Mouse (Mus musculus) lung, postnatal 0 days (tissue): Measurements from ENCODE around the gene Cyp1a1. TPM values are rescaled to one million over a fixed set of nuclear protein-coding genes. Genes with fewer than 3 reads are reported as not detected.
"Not testable (repeated sequence)": the region's sequence is repeated elsewhere in the genome, so short reads cannot be mapped to it uniquely, and the experiment has no call there.

Experiments
- ATAC-seq: fragments of 200-750 bp; cut with Nextera tagmentation; 2 replicates; pipeline ENCODE4 v1.8.0; 2017; ENCODE audit warnings: moderate library complexity
- DNase-seq: peaks from one replicate; pipeline ENCODE4 v3.0.0-alpha.2; 2016; ENCODE audit warnings: low spot score
- H3K27ac ChIP-seq: fragments of 300-500 bp; sonication (generic); 2 replicates; pipeline ENCODE4 v1.5.1; 2014; ENCODE audit warnings: antibody characterized with exemption, mild to moderate bottlenecking, low read length, mixed read lengths
- H3K27me3 ChIP-seq: fragments of 300-500 bp; sonication (generic); replicated peaks from 2 replicates; pipeline ENCODE4 v1.6.1; 2014; ENCODE audit warnings: low read length, mixed read lengths; ENCODE audit not compliant: insufficient read depth
- H3K36me3 ChIP-seq: fragments of 300-500 bp; sonication (generic); 2 replicates; pipeline ENCODE4 v1.6.1; 2014; ENCODE audit warnings: low read length, mixed read lengths; ENCODE audit not compliant: insufficient read depth
- H3K4me1 ChIP-seq: fragments of 300-500 bp; sonication (generic); 2 replicates; pipeline ENCODE4 v1.6.1; 2014; ENCODE audit warnings: antibody characterized with exemption, low read depth, low read length, mixed read lengths; ENCODE audit not compliant: insufficient read depth
- H3K4me2 ChIP-seq: fragments of 300-500 bp; sonication (generic); replicated peaks from 2 replicates; pipeline ENCODE4 v1.6.1; 2014; ENCODE audit warnings: low read depth, mild to moderate bottlenecking, low read length, moderate library complexity, mixed read lengths
- H3K4me3 ChIP-seq: fragments of 300-500 bp; sonication (generic); 2 replicates; pipeline ENCODE4 v1.5.1; 2014; ENCODE audit warnings: low read depth, low read length
- H3K9ac ChIP-seq: fragments of 300-500 bp; sonication (generic); replicated peaks from 2 replicates; pipeline ENCODE4 v1.6.1; 2014; ENCODE audit warnings: low read depth, mild to moderate bottlenecking
- H3K9me3 ChIP-seq: fragments of 300-500 bp; sonication (generic); 2 replicates; pipeline ENCODE4 v1.6.1; 2016; ENCODE audit warnings: low read length, mixed read lengths
- CTCF ChIP-seq: IDR thresholded peaks from 2 replicates; pipeline ENCODE4 v1.5.1; 2016; ENCODE audit warnings: antibody characterized with exemption, mild to moderate bottlenecking
- EP300 ChIP-seq: IDR thresholded peaks from 2 replicates; pipeline ENCODE4 v1.6.1; 2016; ENCODE audit warnings: antibody characterized with exemption, mild to moderate bottlenecking, control low read depth
- WGBS: fragments of 180-500 bp; shearing (Covaris S2); extraction: QIAGEN DNeasy Blood & Tissue Kit; methylation state at CpG from one replicate; pipeline ENCODE4 v1.1.7; 2014; 5-methylcytosine and 5-hydroxymethylcytosine counted together
- polyA plus RNA-seq: library from polyadenylated mRNA; unstranded; fragments of >200 nt; fragmentation: Nextera tagmentation; extraction: Ambion mirVana; gene quantifications from 2 replicates; pipeline ENCODE4 v1.2.1, GENCODE M21; 2015

Gene Cyp1a1
- polyA plus RNA-seq, 1 experiment from 2014 or later: 9.0 TPM

GRCm38 (mm10) chr9:57708068-57708719 lies 20.5 kb downstream of the Cyp1a1 start, which contains the start of gene Edc3:
Gene Edc3 (plus strand): TSS chr9:57708540.
- Histone ChIP-seq H3K36me3 (no peaks in the 10 kb centered on the region; the same call in 1 of the 2 replicates), H3K4me3 (peak within 1 kb of the TSS; percentile 96), H3K4me2 (peak within 1 kb of the TSS; percentile 80), H3K27me3 (no peaks in the 10 kb centered on the region), H3K27ac (peak within 1 kb of the TSS; percentile 95), H3K9ac (peak within 1 kb of the TSS; percentile 95), H3K4me1 (no peaks in the 10 kb centered on the region), H3K9me3 (no peaks in the 10 kb centered on the region)
- peak; percentile 98 for ATAC-seq
- TF ChIP-seq EP300 (peak; percentile 76), CTCF (no peak)
- 2% methylated on average over 20 of the region's 23 CpGs for WGBS
- DNase-seq: peak; percentile 93

- DNase-seq: peak; percentile 41
- H3K9ac ChIP-seq: peak overlapping the region; percentile 95
These were observed 21.1 kb downstream of the Cyp1a1 start for GRCm38 (mm10) chr9:57708720-57709274.

GRCm38 (mm10) chr9:57710214-57710613 lies 22.5 kb downstream of the Cyp1a1 start:
- H3K4me3 ChIP-seq, H3K27me3 ChIP-seq, ATAC-seq, H3K27ac ChIP-seq, DNase-seq, H3K9ac ChIP-seq, H3K4me1 ChIP-seq, H3K36me3 ChIP-seq, H3K9me3 ChIP-seq, H3K4me2 ChIP-seq: not testable (repeated sequence)
- WGBS: 92% methylated on average over 4 of the region's 5 CpGs

More at GRCm38 (mm10) chr9:57708720-57709274, 21.1 kb downstream of the Cyp1a1 start:
- peak overlapping the region; percentile 95 for H3K27ac ChIP-seq
- H3K4me1 ChIP-seq: no peaks in the 10 kb centered on the region
- peak overlapping the region; percentile 80 for H3K4me2 ChIP-seq
- no peaks in the 10 kb centered on the region for H3K9me3 ChIP-seq
- no peaks in the 10 kb centered on the region for H3K27me3 ChIP-seq
- TF ChIP-seq EP300 (no peak), CTCF (no peak)
- WGBS: under 1% methylated on average over 37 of the region's 39 CpGs
- ATAC-seq: peak; percentile 71
- no peaks in the 10 kb centered on the region; the same call in 1 of the 2 replicates for H3K36me3 ChIP-seq
- H3K4me3 ChIP-seq: peak overlapping the region; percentile 96

- WGBS: 80% methylated on average over 2 of the region's 2 CpGs
- Histone ChIP-seq H3K9me3 (no peaks in the 10 kb centered on the region), H3K4me2 (no peak overlapping the region), H3K9ac (no peak overlapping the region), H3K27ac (no peak overlapping the region), H3K4me3 (no peak overlapping the region), H3K4me1 (no peaks in the 10 kb centered on the region), H3K36me3 (peaks cover 16% of the 10 kb centered on the region; the same call in 1 of the 2 replicates), H3K27me3 (no peaks in the 10 kb centered on the region)
- no peak for DNase-seq
- ATAC-seq: no peak
- TF ChIP-seq CTCF: peak; percentile 49
- TF ChIP-seq EP300: no peak
These were observed 24.5 kb downstream of the Cyp1a1 start for GRCm38 (mm10) chr9:57712194-57712593.

GRCm38 (mm10) chr9:57718408-57718807 lies 30.7 kb downstream of the Cyp1a1 start:
- DNase-seq (no peak), ATAC-seq (no peak)
- no peaks in the 10 kb centered on the region for H3K9me3 ChIP-seq
- no peak overlapping the region for H3K4me3 ChIP-seq
- 82% methylated on average over 7 of the region's 7 CpGs for WGBS
- H3K4me1 ChIP-seq: peaks cover 4% of the 10 kb centered on the region; the same call in 1 of the 2 replicates
- H3K27ac ChIP-seq: no peak overlapping the region
- no peaks in the 10 kb centered on the region for H3K27me3 ChIP-seq
- no peak overlapping the region for H3K9ac ChIP-seq
- no peak overlapping the region for H3K4me2 ChIP-seq
- TF ChIP-seq EP300 (no peak), CTCF (no peak)
- peaks cover 23% of the 10 kb centered on the region; the same call in 1 of the 2 replicates for H3K36me3 ChIP-seq

GRCm38 (mm10) chr9:57720736-57721135 lies 33.0 kb downstream of the Cyp1a1 start:
- Histone ChIP-seq H3K27me3 (no peaks in the 10 kb centered on the region), H3K27ac (no peak overlapping the region), H3K36me3 (peaks cover 15% of the 10 kb centered on the region; the same call in 1 of the 2 replicates), H3K9me3 (no peaks in the 10 kb centered on the region), H3K4me2 (no peak overlapping the region), H3K4me3 (no peak overlapping the region), H3K9ac (no peak overlapping the region), H3K4me1 (peaks cover 10% of the 10 kb centered on the region; the same call in 1 of the 2 replicates)
- 0 out of 2 replicates have a peak, but pooled peaks have one; percentile 23 for ATAC-seq
- 59% methylated on average over 3 of the region's 3 CpGs for WGBS
- TF ChIP-seq EP300 (no peak; the same call in 1 of the 2 replicates), CTCF (no peak)
- DNase-seq: no peak
